Mouse (Mus musculus) activated CD4-positive, CD25-positive, alpha-beta regulatory T cell, adult 4 months (primary cell): ENCODE results near the gene Gm5416. TPM values are rescaled to one million over a fixed set of nuclear protein-coding genes. Genes with fewer than 3 reads are reported as not detected.
"Not testable (repeated sequence)": the region's sequence is repeated elsewhere in the genome, so short reads cannot be mapped to it uniquely, and the experiment has no call there.

Source experiments
- ATAC-seq: one replicate; pipeline ENCODE4 v1.8.0; 2017
- polyA plus RNA-seq, 2 experiments: library from polyadenylated mRNA; unstranded; fragments of 100-300 nt; shearing (Covaris generic); gene quantifications; one replicate each; pipeline ENCODE4 v1.2.1; 2017

The Gm5416 gene
- polyA plus RNA-seq = not detected

GRCm38 (mm10) chr16:36209967-36210453, at the start of gene Gm5416:
TSS of gene Gm5416 (plus strand) at chr16:36210403.
- no peak for ATAC-seq

- ATAC-seq = not testable (repeated sequence)
Observed at GRCm38 (mm10) chr16:36167841-36168240, 42.4 kb upstream of the Gm5416 start.

GRCm38 (mm10) chr16:36176108-36176507, 34.1 kb upstream of the Gm5416 start:
- ATAC-seq = no peak

- no peak for ATAC-seq
Observed at GRCm38 (mm10) chr16:36179910-36180309, 30.3 kb upstream of the Gm5416 start.

- ATAC-seq = not testable (repeated sequence)
Observed at GRCm38 (mm10) chr16:36183912-36184311, 26.3 kb upstream of the Gm5416 start, which contains the start of gene Gm5483. TSS of gene Gm5483 (plus strand) at chr16:36184212.

GRCm38 (mm10) chr16:36199226-36199625, 11.0 kb upstream of the Gm5416 start:
- no peak for ATAC-seq

- ATAC-seq = no peak
Observed at GRCm38 (mm10) chr16:36203846-36204245, 6.4 kb upstream of the Gm5416 start.

- not testable (repeated sequence) for ATAC-seq
Observed at GRCm38 (mm10) chr16:36205684-36206083, 4.5 kb upstream of the Gm5416 start.

- ATAC-seq = not testable (repeated sequence)
Observed at GRCm38 (mm10) chr16:36221168-36221567, 11.0 kb downstream of the Gm5416 start, which contains the start of gene 2010005H15Rik. TSS of gene 2010005H15Rik (plus strand) at chr16:36221468.

- ATAC-seq = not testable (repeated sequence)
Observed at GRCm38 (mm10) chr16:36260585-36260984, 50.4 kb downstream of the Gm5416 start.

Other genes starting within 250 kb of the Gm5416 start
- gene Kpna1, start 231.7 kb upstream of the Gm5416 start, polyA plus RNA-seq = 10 to 100 TPM; 39.4 to 45.3 TPM
- 1 to 10 TPM; 6.6 to 7.8 TPM for gene Wdr5b, start 169.2 kb upstream of the Gm5416 start, polyA plus RNA-seq
- gene Fam162a, start 138.8 kb upstream of the Gm5416 start, polyA plus RNA-seq = 100 to 1,000 TPM in 1 of 2 experiments, 10 to 100 TPM in 1; 91.6 to 121 TPM
- 10 to 100 TPM; 19.6 to 33.4 TPM for gene Ccdc58, start 138.7 kb upstream of the Gm5416 start, polyA plus RNA-seq
- gene Csta1, start 79.2 kb upstream of the Gm5416 start, polyA plus RNA-seq = under 1 TPM in 1 of 2 experiments, not detected in 1; 0.37 TPM
- not detected for gene Stfa2l1, start 53.6 kb upstream of the Gm5416 start, polyA plus RNA-seq
- not detected for gene Gm5483, start 26.2 kb upstream of the Gm5416 start, polyA plus RNA-seq
- gene 2010005H15Rik, start 11.1 kb downstream of the Gm5416 start, polyA plus RNA-seq = not detected
- not detected for gene Stfa1, start 66.5 kb downstream of the Gm5416 start, polyA plus RNA-seq
- not detected for gene BC117090, start 123.9 kb downstream of the Gm5416 start, polyA plus RNA-seq
- not detected for gene BC100530, start 157.3 kb downstream of the Gm5416 start, polyA plus RNA-seq
- not detected for gene Stfa2, start 198.1 kb downstream of the Gm5416 start, polyA plus RNA-seq
- not detected for gene Stfa3, start 245.0 kb downstream of the Gm5416 start, polyA plus RNA-seq